Mouse (Mus musculus) hindbrain, postnatal 0 days (tissue): ENCODE results near the gene Cdh23. TPM values are rescaled to one million over a fixed set of nuclear protein-coding genes. Genes with fewer than 3 reads are reported as not detected.

Experiments used
- ATAC-seq: fragments of 200-750 bp; cut with Nextera tagmentation; 2 replicates; pipeline ENCODE4 v1.8.0; 2017; ENCODE audit warnings: mild to moderate bottlenecking, moderate TSS enrichment, moderate library complexity
- DNase-seq: peaks from one replicate; pipeline ENCODE4 v3.0.0-alpha.2; 2015; ENCODE audit warnings: low spot score
- H3K27ac ChIP-seq: fragments of 300-500 bp; sonication (generic); 2 replicates; pipeline ENCODE4 v1.5.1; 2014; ENCODE audit warnings: mild to moderate bottlenecking
- H3K27me3 ChIP-seq: fragments of 300-500 bp; sonication (generic); 2 replicates; pipeline ENCODE4 v1.6.1; 2014; ENCODE audit warnings: low read length, mixed read lengths; ENCODE audit not compliant: insufficient read depth
- H3K36me3 ChIP-seq: fragments of 300-500 bp; sonication (generic); 2 replicates; pipeline ENCODE4 v1.6.1; 2014; ENCODE audit warnings: low read length, mixed read lengths; ENCODE audit not compliant: insufficient read depth
- H3K4me1 ChIP-seq: fragments of 300-500 bp; sonication (generic); 2 replicates; pipeline ENCODE4 v1.6.1; 2014; ENCODE audit warnings: antibody characterized with exemption, low read length, mixed read lengths; ENCODE audit not compliant: insufficient read depth
- H3K4me2 ChIP-seq: fragments of 300-500 bp; sonication (generic); 2 replicates; pipeline ENCODE4 v1.6.1; 2014; ENCODE audit warnings: low read depth, mild to moderate bottlenecking, low read length, moderate library complexity, mixed read lengths
- H3K4me3 ChIP-seq: fragments of 300-500 bp; sonication (generic); 2 replicates; pipeline ENCODE4 v1.5.1; 2014; ENCODE audit warnings: low read length
- H3K9ac ChIP-seq: fragments of 300-500 bp; sonication (generic); replicated peaks from 2 replicates; pipeline ENCODE4 v1.6.1; 2014; ENCODE audit warnings: mild to moderate bottlenecking, low read length, moderate library complexity, mixed read lengths
- H3K9me3 ChIP-seq: fragments of 300-500 bp; sonication (generic); 2 replicates; pipeline ENCODE4 v1.6.1; 2016; ENCODE audit warnings: low read length, mixed read lengths
- CTCF ChIP-seq: IDR thresholded peaks from 2 replicates; pipeline ENCODE4 v1.5.1; 2016; ENCODE audit warnings: antibody characterized with exemption, control low read depth, low read depth
- WGBS: fragments of 180-500 bp; shearing (Covaris S2); extraction: QIAGEN DNeasy Blood & Tissue Kit; methylation state at CpG from one replicate; pipeline ENCODE4 v1.1.7; 2014; 5-methylcytosine and 5-hydroxymethylcytosine counted together
- polyA plus RNA-seq: library from polyadenylated mRNA; unstranded; fragments of >200 nt; fragmentation: Nextera tagmentation; extraction: Ambion mirVana; gene quantifications from 2 replicates; pipeline ENCODE4 v1.2.1, GENCODE M21; 2015
- total RNA-seq: library from RNA; depleted of rRNA; stranded (reverse); fragments of >200 nt; gene quantifications from 2 replicates; pipeline ENCODE4 v1.2.3, GENCODE M21; 2014

Gene Cdh23
- total and polyA plus RNA-seq, 2 experiments from 2014 or later: 3.5 to 31.8 TPM

DNA sequence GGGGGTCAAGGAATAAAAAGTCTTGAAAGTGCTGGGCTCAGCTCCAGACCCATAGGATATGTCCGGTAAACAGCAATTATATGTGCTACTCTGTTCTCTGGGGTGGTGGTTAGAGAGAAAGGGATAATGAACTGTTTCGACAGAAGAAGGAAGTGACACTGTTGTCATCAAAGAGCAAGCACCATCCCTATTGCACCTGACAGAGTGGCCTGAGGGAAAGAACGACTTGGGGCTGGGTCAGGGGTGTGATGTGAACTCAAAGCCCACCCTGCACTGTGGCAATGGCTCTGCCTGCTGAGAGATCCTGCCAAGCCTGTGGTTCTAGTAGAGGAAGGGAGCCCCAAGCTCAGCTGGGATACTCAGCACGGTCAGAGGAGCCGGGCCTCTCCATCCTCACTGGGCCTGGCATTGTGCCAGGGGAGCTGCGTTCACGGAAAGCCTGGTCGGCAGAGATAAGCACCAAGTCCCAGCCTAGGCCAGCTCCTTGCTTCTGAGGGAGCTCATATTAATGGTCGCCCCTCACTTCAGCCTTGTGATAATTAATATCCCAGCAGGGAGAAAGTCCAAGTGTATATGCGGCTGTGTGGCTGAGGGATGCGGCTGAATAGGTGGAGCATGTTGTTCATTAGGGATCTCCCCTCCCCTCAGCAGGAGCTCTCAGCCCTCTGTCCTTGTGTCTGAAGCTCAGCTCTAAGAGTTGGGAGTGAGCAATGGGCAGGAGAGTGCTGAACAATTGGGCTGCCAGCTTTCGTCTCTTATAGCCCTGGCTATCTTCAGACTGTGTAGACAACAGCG lies 119.0 kb downstream of the Cdh23 start:
- peaks cover 12% of the 10 kb centered on the region; the same call in 1 of the 2 replicates for H3K27me3 ChIP-seq
- no peak for TF ChIP-seq CTCF
- H3K27ac ChIP-seq: no peak overlapping the region
- H3K9me3 ChIP-seq: no peaks in the 10 kb centered on the region
- no peak overlapping the region for H3K4me3 ChIP-seq
- no peaks in the 10 kb centered on the region for H3K36me3 ChIP-seq
- DNase-seq: peak; percentile 42
- no peaks in the 10 kb centered on the region for H3K4me1 ChIP-seq
- no peak overlapping the region for H3K9ac ChIP-seq
- ATAC-seq: no peak
- 40% methylated on average over 13 of the region's 13 CpGs for WGBS
- no peak overlapping the region for H3K4me2 ChIP-seq

DNA sequence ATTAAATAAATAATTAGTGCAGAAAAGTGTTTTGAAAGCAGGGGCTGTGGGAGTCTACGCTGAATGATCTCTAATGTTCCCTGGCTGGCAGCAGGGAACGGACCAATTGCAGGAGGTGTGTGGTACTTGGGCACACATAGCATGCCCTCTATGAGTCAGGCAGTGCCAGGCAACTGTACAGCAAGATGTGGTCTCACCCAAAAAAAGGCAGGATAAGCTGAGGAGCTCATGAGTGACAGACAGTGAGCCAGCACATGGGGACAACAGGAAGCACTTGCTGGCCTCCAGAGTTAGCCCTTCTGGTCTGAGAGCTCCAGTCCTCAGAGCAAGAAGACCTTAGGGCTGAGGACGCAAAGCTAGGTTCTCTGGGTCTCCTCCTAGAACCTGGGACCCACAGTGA lies 121.4 kb downstream of the Cdh23 start:
- H3K27ac ChIP-seq: no peak overlapping the region
- H3K36me3 ChIP-seq: no peaks in the 10 kb centered on the region
- no peak overlapping the region for H3K4me3 ChIP-seq
- H3K27me3 ChIP-seq: no peaks in the 10 kb centered on the region
- 93% methylated on average over 3 of the region's 3 CpGs for WGBS
- H3K4me2 ChIP-seq: no peak overlapping the region
- H3K9ac ChIP-seq: no peak overlapping the region
- H3K4me1 ChIP-seq: no peaks in the 10 kb centered on the region
- no peak for DNase-seq
- H3K9me3 ChIP-seq: no peaks in the 10 kb centered on the region
- TF ChIP-seq CTCF: no peak
- ATAC-seq: no peak

DNA sequence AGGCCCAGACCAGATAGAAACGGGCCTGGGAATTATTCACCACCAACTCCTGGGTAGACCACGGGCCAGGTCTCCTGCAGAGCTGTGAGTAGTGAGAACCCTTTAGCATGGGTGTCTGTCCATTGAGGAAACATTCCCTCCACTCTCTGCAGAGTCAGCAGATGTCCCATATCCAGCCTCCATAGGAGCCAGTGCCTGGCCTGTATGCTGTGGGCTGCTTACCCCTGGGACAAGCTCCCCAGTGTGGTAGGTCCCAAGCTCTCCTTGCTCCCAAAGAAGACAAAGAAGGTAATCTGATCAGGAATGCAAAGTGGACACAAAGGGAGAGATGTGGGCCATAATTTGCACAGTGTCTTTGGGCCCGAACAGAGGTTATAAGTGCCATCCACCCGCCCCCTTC lies 124.8 kb downstream of the Cdh23 start:
- H3K9me3 ChIP-seq: no peaks in the 10 kb centered on the region

DNA sequence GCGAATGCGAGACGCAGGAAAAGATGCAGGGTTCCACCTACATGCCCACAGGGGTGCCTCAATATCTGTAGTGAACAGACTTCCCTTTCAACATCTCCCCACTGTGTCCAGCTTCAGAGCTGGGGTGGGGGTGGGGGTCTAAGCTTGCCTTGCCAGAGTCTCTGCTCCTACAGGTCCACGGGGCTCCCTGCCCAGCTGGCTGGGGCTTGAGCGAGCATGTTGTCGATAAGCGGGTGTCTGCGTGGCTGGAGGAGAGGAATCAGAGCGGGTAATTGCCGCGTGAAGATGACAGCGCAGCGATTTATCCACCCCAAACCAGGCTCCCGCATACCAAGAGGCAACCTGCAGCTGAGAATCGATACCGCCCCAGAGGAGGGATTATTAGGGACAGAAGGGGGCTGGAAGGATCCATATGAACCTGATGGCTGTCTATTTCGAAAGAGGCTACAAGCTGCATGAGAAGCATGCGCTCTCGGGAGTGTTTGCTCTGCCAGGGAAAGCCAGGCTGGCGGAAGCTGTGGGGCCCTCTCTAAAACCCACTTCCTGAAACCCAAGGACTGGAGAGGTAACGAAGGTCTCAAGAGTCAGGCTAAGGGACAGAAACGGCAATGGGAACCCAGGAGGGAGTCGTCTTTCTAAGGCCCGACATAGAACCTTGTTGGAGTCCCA lies 129.8 kb downstream of the Cdh23 start:
- Histone ChIP-seq H3K4me3 (no peak overlapping the region), H3K9ac (no peak overlapping the region), H3K27ac (no peak overlapping the region), H3K36me3 (no peaks in the 10 kb centered on the region), H3K4me2 (peak overlapping the region; percentile 33), H3K9me3 (no peaks in the 10 kb centered on the region), H3K27me3 (no peaks in the 10 kb centered on the region), H3K4me1 (no peaks in the 10 kb centered on the region)
- DNase-seq (peak; percentile 28), ATAC-seq (0 out of 2 replicates have a peak, but pooled peaks have one; percentile 15)
- no peak for TF ChIP-seq CTCF
- 31% methylated on average over 24 of the region's 24 CpGs for WGBS

More for the DNA sequence above, 124.8 kb downstream of the Cdh23 start:
- Histone ChIP-seq H3K27ac (no peak overlapping the region), H3K4me2 (no peak overlapping the region), H3K36me3 (no peaks in the 10 kb centered on the region), H3K27me3 (no peaks in the 10 kb centered on the region), H3K4me1 (no peaks in the 10 kb centered on the region), H3K9ac (no peak overlapping the region), H3K4me3 (no peak overlapping the region)
- 81% methylated on average over 4 of the region's 4 CpGs for WGBS
- DNase-seq: no peak
- TF ChIP-seq CTCF: no peak
- no peak for ATAC-seq

DNA sequence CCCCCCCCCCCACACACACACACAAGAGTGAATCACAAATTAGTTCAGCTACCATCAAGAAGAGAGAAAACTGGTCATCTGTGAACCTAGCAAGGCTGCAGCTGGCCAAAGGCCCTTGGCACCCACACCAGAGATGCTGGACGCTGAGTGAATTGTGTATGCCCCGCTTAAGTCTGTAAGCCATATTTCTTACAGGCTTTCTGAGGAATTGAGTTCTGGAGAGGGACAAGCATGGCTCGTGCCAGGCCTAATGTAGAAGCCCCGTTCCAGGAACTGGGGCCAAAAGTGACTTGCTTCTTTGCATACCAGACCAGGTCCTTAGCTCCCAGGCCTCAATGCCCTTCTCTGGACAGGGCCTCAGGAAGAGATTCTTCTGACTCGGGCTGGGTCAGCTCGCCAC lies 132.2 kb downstream of the Cdh23 start:
- TF ChIP-seq CTCF: no peak
- H3K4me1 ChIP-seq: no peaks in the 10 kb centered on the region
- no peak overlapping the region for H3K9ac ChIP-seq
- no peak overlapping the region for H3K4me2 ChIP-seq
- H3K36me3 ChIP-seq: no peaks in the 10 kb centered on the region
- H3K27me3 ChIP-seq: no peaks in the 10 kb centered on the region
- H3K4me3 ChIP-seq: no peak overlapping the region
- no peak overlapping the region for H3K27ac ChIP-seq
- H3K9me3 ChIP-seq: no peaks in the 10 kb centered on the region
- DNase-seq: peak; percentile 60
- WGBS: 49% methylated on average over 6 of the region's 6 CpGs
- ATAC-seq: peak; percentile 58; the same call in 1 of the 2 replicates

DNA sequence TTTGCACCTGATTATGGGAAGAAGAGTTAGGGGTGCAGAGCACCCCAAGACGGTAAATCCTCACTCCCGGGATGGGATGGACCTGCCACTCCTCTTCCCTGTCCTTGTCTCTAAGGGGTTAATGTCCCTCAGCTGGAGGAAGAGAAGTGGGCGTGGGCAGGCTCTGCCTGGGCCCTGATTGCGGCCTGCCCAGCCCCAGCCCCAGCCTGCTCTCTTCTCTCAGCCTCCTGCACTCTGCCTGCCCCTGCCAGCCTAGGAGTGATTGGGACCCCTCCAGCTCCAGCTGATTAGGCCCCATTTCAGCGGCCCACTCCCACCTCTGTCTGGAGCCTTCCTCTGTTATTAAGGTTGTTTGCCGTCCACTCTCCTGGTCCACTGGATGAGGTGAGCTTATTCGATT lies 133.3 kb downstream of the Cdh23 start:
- no peak for DNase-seq
- Histone ChIP-seq H3K4me1 (no peaks in the 10 kb centered on the region), H3K36me3 (no peaks in the 10 kb centered on the region), H3K4me3 (no peak overlapping the region), H3K27ac (no peak overlapping the region), H3K9ac (no peak overlapping the region), H3K27me3 (no peaks in the 10 kb centered on the region), H3K9me3 (no peaks in the 10 kb centered on the region), H3K4me2 (no peak overlapping the region)
- no peak for ATAC-seq
- TF ChIP-seq CTCF: no peak
- WGBS: 35% methylated on average over 7 of the region's 7 CpGs

DNA sequence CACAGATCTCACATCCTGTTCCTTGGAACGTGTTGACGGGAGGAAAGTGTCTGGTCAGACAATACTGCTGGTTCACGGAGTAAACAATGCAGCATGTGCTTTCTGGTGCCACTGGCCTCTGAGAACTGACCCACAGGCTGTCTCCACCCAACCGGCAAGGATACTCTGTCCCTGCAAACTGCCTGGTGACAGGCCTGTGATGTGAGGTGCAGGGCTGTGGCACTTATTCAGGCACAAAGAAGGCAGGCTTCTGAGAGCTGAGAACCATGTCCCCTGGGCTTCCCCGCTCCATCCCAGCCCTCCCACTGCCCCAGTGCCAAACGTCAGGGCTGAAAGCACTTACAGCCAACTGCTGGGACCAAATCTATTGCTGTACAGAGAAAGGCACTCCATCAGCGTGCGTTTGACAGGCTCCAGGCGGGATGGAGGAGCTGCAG lies 137.8 kb downstream of the Cdh23 start:
- H3K27me3 ChIP-seq: no peaks in the 10 kb centered on the region
- ATAC-seq (no peak), DNase-seq (no peak)
- WGBS: 23% methylated on average over 9 of the region's 9 CpGs
- no peak overlapping the region for H3K9ac ChIP-seq
- H3K27ac ChIP-seq: no peak overlapping the region
- H3K4me3 ChIP-seq: no peak overlapping the region
- H3K36me3 ChIP-seq: no peaks in the 10 kb centered on the region
- H3K4me2 ChIP-seq: no peak overlapping the region
- H3K4me1 ChIP-seq: no peaks in the 10 kb centered on the region
- no peaks in the 10 kb centered on the region for H3K9me3 ChIP-seq
- TF ChIP-seq CTCF: no peak
